Mouse (Mus musculus) thymus, postnatal 4 days (tissue): ENCODE results near the gene H2-M2.
"Not testable (repeated sequence)": the region's sequence is repeated elsewhere in the genome, so short reads cannot be mapped to it uniquely, and the experiment has no call there.

Source experiments
- DNase-seq: peaks from one replicate; pipeline ENCODE4 v3.0.0; 2021

Gene H2-M2

GRCm38 (mm10) chr17:37483452-37483851, at the start of gene H2-M2:
Gene H2-M2, minus strand, starts transcription at chr17:37483552.
- DNase-seq = no peak

GRCm38 (mm10) chr17:37525427-37525826, 42.1 kb upstream of the H2-M2 start:
- not testable (repeated sequence) for DNase-seq

- DNase-seq = not testable (repeated sequence)
These were observed 41.3 kb upstream of the H2-M2 start for GRCm38 (mm10) chr17:37524612-37525011.

GRCm38 (mm10) chr17:37507730-37508129, 24.4 kb upstream of the H2-M2 start, which contains the start of gene Olfr111:
Gene Olfr111, plus strand, starts transcription at chr17:37508030.
- DNase-seq = no peak

GRCm38 (mm10) chr17:37491930-37492518, 8.7 kb upstream of the H2-M2 start, which contains the start of gene Olfr110:
Gene Olfr110, plus strand, starts transcription at chr17:37492468.
- DNase-seq = no peak

GRCm38 (mm10) chr17:37458616-37459015, 24.7 kb downstream of the H2-M2 start, which contains the start of gene Olfr109:
Gene Olfr109, plus strand, starts transcription at chr17:37458916.
- DNase-seq = no peak

GRCm38 (mm10) chr17:37445180-37445579, 38.2 kb downstream of the H2-M2 start, which contains the start of gene Olfr108:
Gene Olfr108, plus strand, starts transcription at chr17:37445480.
- DNase-seq = no peak
